Mouse (Mus musculus) B cell, adult 2 months (primary cell): ENCODE data around the gene Rab20.
"Not testable (repeated sequence)": the region's sequence is repeated elsewhere in the genome, so short reads cannot be mapped to it uniquely, and the experiment has no call there.

Source experiments
- DNase-seq, 2 experiments: peaks; one replicate each; pipeline ENCODE4 v3.0.0; 2022

The Rab20 gene

DNA sequence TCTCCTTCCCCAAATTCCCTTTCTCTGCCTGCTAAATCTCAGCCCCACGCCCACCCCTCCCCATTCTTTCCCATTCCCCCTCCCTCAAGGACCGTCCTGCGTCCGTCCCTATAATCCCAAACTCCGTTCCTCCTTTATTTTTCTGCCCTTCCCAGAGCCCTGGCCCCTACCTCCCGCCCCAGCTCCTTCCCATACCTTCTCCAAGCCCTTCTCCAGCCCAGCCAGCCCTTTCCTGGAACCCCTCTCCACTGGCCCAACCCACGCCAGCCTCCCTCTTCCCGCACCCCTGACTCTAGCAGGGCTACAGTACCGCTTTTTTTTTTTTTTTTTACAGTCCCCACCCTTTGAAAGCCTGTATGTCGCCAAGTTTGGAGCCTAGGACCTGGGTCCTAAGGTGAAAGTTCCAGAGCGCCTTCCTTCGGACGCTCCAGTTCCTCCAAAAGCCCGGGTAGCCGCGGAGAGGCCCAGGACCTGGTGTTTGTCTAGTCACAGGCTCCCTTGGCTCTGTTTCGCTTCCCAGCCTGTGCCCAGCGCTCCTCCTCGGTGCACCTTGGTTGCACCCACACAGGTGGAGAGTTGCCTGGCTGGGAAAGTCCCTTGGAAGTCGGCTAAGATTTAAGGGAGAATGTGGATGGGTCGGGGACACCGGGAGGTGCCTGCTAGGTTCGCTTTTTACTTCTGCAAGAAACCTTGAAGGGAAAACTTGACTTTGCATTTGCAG lies 457 bp upstream of the Rab20 start:
- no peak for DNase-seq

- DNase-seq = no peak
Observed at GRCm38 (mm10) chr8:11477178-11477553, 1.3 kb downstream of the Rab20 start.

DNA sequence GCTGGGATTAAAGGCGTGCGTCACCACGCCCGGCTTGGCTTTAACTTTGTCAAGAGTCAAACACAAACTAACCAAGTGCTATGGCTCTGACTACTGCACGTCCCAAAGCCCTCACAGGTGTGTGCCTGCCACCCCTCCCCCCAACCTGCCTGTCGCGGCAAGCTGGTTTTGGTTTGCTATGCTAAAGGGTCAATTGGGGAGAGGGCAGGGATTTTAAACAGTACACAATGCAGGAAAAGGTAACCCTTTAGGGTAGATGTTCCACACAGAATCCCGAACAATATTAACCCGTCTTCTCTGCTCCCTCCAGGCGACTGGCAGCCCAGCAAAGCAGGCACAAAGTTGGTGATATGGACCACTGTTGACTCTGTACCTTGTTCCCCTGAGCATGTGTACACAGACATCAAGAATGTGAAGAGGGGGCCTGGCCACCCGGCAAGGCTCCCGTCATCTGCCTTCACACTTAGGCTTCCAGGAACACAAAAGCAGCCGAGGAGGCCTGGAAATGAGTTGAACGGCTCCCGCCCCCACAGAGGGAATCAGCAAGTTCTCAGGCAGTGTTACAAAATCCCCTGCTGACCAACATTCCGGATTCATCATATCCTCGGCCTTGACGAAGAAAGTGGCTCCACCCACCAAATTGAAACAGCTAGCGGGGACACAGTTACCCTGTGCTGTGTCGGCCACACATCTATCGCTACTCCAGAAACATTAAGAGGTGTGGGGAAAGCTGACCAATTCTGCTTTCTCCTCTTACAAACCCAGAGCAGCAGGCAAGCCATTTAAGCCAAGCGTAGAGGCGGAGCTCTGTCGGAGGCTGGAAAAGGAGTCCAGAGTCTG lies 2.0 kb downstream of the Rab20 start:
- no peak for DNase-seq

- DNase-seq = no peak
Observed at GRCm38 (mm10) chr8:11475876-11476275, 2.6 kb downstream of the Rab20 start.

GRCm38 (mm10) chr8:11475397-11475796 lies 3.1 kb downstream of the Rab20 start:
- no peak for DNase-seq

DNA sequence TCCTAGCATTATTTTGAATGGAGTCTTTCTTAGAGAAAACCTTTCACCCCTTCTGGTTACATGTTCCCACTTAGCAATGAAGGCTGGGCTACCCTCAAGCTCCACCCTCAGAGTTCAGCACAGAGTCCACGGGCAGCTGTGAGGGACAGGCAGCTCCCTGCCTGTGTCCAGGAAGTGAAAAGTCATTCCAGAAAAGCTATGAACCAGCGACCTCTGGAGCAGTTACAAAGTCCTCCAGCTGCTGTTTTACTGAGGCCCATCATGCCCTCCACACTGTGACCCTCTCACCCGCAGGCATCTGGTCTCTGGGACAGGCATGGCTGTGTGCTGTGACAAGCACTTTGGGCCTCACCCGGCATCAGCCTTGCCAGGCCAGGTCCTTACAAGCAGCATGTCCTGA lies 5.4 kb downstream of the Rab20 start:
- no peak for DNase-seq

- no peak for DNase-seq
Observed at GRCm38 (mm10) chr8:11471309-11471708, 7.2 kb downstream of the Rab20 start.

DNA sequence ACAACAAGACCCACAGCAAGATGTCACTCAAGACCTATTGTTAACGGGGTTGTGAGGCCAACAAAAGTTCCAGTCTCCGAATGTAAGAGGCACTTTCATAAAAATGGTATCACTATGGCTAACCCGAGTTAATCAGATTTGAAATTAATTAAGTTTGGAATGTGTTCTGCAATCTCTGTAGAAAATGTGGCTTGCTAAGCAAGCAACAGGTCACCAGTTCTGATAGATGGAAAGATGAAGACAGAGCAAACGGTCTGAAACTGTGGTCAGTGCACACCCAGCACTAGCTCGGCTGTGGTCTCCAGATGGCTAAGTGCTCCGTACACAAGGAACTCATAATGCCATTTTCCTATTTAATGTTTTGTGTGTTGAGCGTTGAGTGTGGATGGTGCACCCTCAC lies 7.8 kb downstream of the Rab20 start:
- no peak for DNase-seq

GRCm38 (mm10) chr8:11469095-11469494 lies 9.4 kb downstream of the Rab20 start:
- peak; percentile 37 to 41 for DNase-seq

GRCm38 (mm10) chr8:11466528-11466927 lies 12.0 kb downstream of the Rab20 start:
- DNase-seq = not testable (repeated sequence)

- DNase-seq = no peak
Observed at GRCm38 (mm10) chr8:11465619-11466018, 12.9 kb downstream of the Rab20 start.

GRCm38 (mm10) chr8:11464707-11464964 lies 13.9 kb downstream of the Rab20 start:
- no peak for DNase-seq

DNA sequence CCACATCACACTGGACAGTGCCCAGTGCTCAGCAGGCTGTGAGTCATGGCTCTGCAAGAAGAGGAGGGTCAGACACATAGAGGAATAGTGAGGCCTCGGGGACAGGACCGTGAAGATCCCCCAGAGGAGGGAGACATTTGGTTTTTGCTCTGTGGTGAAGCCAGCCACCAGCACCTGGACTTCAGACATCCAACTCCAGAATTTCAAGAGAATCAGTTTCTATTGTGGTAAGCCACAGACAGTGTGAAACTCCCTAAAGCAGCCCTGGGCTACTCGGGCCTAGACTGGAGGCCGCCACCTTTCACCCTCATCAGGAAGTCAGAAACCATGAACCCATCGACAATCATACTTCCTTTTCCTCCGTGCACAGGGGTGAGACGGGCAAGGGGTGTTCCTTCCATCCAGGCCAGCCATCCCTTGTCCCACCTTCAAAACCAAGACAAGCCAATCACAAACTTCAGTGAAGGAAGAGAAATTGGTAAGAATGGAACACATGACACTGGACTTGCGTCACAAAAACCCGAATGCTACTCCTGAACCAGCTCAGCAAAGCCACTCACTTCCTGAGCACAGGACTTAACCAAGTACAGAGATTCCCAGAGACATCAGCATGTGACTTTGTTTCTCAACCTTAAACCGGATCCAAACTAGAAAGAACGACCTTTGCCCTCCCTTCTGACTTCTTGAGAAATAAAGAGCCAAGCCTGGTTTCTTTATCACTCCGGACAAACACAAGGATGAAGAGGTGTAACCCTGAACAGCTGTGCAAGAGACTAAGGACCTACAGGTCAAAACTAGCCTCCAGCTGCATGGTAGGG lies 14.4 kb downstream of the Rab20 start:
- peak; percentile 65 to 71 for DNase-seq

- DNase-seq = peak in 1 of 2 experiments; percentile 57
Observed at GRCm38 (mm10) chr8:11463541-11463888, 15.0 kb downstream of the Rab20 start.

- no peak for DNase-seq
Observed at GRCm38 (mm10) chr8:11462641-11463040, 15.9 kb downstream of the Rab20 start.

DNA sequence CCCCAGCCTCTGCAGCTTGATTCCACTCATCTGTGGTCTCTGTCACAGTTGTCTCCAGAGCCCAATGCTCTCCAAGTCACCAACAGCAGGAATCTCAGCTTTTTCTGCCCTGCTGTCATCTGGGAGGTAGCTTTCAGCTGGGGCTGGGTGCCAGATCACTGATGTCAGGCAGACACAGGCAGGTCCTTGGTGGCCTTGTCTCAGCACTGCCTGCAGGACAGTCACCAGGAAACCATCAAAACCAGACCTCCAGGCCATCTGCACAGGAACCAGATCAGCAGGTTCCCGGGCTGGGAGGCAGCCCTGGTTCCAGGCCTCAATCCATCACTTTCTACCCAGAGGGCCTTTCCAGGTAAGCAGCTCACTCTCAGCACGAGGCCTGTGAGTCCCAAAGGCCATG lies 16.7 kb downstream of the Rab20 start:
- DNase-seq = no peak

GRCm38 (mm10) chr8:11460934-11461333 lies 17.6 kb downstream of the Rab20 start:
- peak; percentile 50 to 55 for DNase-seq

GRCm38 (mm10) chr8:11459016-11459415 lies 19.5 kb downstream of the Rab20 start:
- no peak for DNase-seq

DNA sequence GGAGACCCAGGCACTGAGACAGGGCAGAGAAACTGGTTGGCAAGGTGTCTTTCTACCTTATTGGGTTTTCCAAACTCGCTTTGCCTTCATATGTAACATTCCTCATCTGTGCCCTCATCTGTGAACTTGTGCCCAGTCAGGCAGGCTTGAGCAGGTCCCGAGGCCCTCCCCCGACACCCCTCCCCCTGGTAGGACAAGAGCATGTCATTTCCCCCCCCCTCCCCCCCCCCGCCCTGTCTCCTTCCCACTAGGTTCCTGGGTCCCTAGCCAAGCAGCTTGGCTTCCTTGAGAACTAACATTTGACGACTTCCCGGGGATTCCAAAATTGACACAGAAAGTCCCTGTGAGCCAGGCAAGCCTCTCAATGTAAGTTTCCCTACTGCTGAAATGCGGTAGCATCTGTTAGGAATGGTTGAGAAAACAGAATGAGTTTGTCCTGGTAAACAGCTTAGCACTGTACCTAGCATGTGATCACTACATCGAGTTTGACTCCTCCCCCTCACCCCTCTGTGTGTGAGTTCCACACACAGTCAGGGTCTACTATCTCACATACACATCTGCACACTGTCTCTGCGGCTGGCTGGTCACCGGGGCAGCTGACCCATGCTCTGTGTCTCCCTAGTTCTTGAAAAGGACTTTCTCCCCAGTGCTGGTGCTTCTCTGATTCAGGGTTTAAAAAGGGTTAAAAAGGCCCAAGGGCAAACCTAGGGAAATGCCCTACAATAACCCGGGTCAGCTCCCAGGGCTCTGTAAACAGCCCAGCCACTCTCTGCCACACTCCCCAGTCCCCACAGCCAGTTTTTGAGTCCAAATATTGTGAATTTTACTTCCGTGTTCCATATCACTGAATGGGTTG lies 20.3 kb downstream of the Rab20 start:
- peak in 1 of 2 experiments; percentile 13 for DNase-seq

- DNase-seq = no peak
Observed at GRCm38 (mm10) chr8:11457278-11457677, 21.2 kb downstream of the Rab20 start.

DNA sequence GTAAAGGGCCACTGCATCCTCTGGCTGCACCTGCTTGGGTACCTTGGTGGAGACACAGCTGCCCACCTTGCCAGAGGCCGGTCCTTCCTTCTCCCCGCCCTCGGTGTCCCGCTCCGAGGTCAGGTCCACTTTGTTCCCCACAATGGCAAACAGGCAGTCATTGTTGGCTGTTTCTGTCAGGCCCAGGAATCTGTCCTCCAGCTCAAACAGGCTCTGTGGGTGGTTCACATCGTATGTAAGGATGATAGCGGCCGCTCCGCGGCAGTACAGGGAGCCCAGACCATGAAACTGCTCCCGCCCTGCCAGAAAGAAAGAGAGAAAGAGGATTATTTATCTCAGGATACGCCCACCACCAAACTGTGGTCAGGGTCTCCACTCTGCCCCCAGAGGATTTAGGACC lies 24.3 kb downstream of the Rab20 start:
- no peak for DNase-seq

- DNase-seq = no peak
Observed at GRCm38 (mm10) chr8:11452974-11453373, 25.5 kb downstream of the Rab20 start.

DNA sequence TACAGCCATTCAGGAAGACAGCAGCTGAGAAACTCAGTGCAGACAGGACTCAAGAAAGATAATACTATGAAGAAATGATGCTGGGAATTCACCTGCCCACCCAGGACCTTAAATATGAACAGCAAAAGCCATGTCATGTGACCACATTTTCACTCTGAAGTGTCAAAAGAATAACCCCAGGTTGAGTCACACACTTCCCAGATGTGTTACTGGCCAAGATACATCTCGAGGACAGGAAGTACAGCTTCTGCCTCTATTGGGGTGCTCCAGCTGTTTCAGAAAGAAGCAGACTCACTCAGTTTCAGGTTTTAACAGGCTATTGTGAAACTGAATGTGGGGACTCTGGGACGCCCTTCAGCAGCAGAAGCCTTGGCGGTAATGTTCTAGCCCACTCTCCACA lies 26.0 kb downstream of the Rab20 start:
- no peak for DNase-seq
